Mouse (Mus musculus) liver, adult 2 months (tissue): ENCODE results near the gene Olfr980.

Source experiments
- CTCF ChIP-seq: fragments of 200-500 bp; IDR thresholded peaks from 2 replicates; pipeline ENCODE4 v1.5.1; 2011; ENCODE audit warnings: low read depth, low read length, control low read depth
- POLR2A ChIP-seq: fragments of 200-500 bp; IDR thresholded peaks from 2 replicates; pipeline ENCODE4 v1.6.1; 2011; ENCODE audit warnings: low read length, control low read depth; ENCODE audit not compliant: insufficient read depth; ENCODE audit errors: extremely low read depth

DNA sequence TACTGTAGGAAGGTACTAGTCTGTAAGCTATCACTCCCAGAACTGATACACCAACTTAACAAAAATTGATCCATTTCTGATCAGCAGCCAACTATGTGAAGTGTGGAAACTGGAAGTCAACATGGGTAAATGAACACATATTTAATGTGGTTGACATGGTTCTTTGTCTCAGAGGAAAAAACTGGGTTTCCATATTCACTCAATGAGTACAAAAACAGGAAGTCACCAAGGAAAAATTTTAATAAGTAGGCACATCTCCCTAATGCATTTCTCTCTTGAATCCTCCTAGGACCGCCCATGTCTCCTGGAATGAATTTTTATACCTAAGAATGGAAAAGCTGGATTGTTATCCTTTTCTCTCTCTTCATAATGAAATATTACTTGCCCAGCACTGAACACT lies at the start of gene Olfr980:
- TF ChIP-seq CTCF (no peak), POLR2A (no peak)
